Mouse (Mus musculus): ENCODE data around the gene Gabrr2. TPM values are rescaled to one million over a fixed set of nuclear protein-coding genes. Genes with fewer than 3 reads are reported as not detected.

Gabrr2 gene
- polyA plus RNA-seq, 1 experiment from 2014 or later = 0.65 TPM

DNA sequence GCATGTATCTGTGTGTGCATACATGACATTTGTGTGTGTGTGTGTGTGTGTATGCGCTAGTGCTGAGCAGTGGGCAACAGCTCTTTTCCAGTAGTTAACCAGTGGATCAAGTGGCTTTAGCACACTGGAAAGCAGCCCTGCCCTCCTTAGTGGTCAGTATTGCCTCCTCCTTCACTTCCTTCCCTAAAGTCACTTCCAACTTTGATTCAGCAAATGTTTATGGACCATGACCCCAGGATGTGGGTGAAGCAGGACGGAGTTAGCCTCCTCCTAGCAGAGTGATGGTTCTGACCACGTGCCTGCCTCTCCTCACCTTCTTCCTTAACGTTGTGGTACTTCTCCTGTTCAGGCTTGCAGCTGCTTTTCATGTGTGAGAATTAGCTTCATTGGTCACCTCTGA is 23.0 kb upstream of the Gabrr2 start:
- peaks cover 2% of the 10 kb centered on the region; the same call in 1 of the 2 replicates for H3K9me3 ChIP-seq (ENCODE audit: control insufficient read depth, low read length)
- H3K27ac ChIP-seq (ENCODE audit: low read length) = no peak overlapping the region
- H3K36me3 ChIP-seq (ENCODE audit: control insufficient read depth, insufficient read depth) = peaks cover 32% of the 10 kb centered on the region
- no peak for ATAC-seq
- 93% methylated on average over 4 of the region's 4 CpGs for WGBS
- no peak overlapping the region for H3K4me3 ChIP-seq (replicated peaks; ENCODE audit: low read length)
- H3K9ac ChIP-seq (replicated peaks; ENCODE audit: low read depth, low read length) = no peak overlapping the region
- H3K27me3 ChIP-seq (replicated peaks; ENCODE audit: control insufficient read depth, insufficient read depth, low read length) = no peaks in the 10 kb centered on the region
- no peak overlapping the region for H3K4me2 ChIP-seq (ENCODE audit: low read length)
- H3K4me1 ChIP-seq (replicated peaks; ENCODE audit: control insufficient read depth, insufficient read depth, low read length) = no peaks in the 10 kb centered on the region

DNA sequence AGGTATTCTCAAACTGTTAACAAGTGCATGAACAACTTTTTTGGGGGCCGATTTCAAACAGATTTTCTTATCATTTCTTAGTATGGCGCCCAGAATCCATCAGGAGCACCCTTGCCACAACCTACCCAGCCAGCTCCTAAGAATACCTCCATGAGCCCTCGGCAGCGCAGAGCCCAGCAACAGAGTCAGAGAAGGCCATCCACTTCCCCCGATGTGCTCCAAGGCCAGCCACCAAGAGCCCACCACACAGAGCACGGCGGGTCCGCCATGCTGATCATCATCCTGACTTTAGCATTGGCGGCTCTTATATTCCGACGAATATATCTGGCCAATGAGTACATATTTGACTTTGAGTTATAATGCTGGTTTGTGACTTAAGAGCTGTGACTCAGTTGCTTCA is 13.2 kb upstream of the Gabrr2 start:
- H3K27ac ChIP-seq (ENCODE audit: low read length) = no peak overlapping the region
- no peaks in the 10 kb centered on the region for H3K4me1 ChIP-seq (replicated peaks; ENCODE audit: control insufficient read depth, insufficient read depth, low read length)
- H3K9ac ChIP-seq (replicated peaks; ENCODE audit: low read depth, low read length) = no peak overlapping the region
- 98% methylated on average over 11 of the region's 11 CpGs for WGBS
- H3K4me3 ChIP-seq (replicated peaks; ENCODE audit: low read length) = no peak overlapping the region
- no peaks in the 10 kb centered on the region for H3K9me3 ChIP-seq (ENCODE audit: control insufficient read depth, low read length)
- H3K27me3 ChIP-seq (replicated peaks; ENCODE audit: control insufficient read depth, insufficient read depth, low read length) = no peaks in the 10 kb centered on the region
- no peak for ATAC-seq
- H3K4me2 ChIP-seq (ENCODE audit: low read length) = no peak overlapping the region
- peaks cover 32% of the 10 kb centered on the region for H3K36me3 ChIP-seq (ENCODE audit: control insufficient read depth, insufficient read depth)

DNA sequence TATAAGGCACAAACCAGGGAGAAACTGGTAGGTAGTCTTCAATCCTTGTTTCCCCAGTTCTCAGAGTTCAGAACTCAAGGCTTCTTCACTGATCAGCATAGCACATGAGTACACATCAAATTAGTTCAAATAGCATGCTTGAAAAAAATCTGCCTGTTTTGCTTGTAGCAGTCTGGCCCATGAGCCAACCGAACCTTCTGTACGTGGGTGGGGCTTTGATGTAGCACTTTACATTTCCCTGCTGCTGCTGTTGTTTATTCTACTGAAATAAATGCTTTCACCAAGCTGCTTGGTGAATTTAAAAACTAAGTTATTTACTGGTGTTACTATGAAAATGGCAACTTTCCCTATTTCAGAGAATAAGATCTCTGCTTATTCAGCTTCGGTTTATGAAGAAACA is 10.7 kb upstream of the Gabrr2 start:
- Histone ChIP-seq H3K4me1 (replicated peaks; ENCODE audit: control insufficient read depth, insufficient read depth, low read length) (no peaks in the 10 kb centered on the region), H3K27ac (ENCODE audit: low read length) (no peak overlapping the region), H3K27me3 (replicated peaks; ENCODE audit: control insufficient read depth, insufficient read depth, low read length) (no peaks in the 10 kb centered on the region), H3K9me3 (ENCODE audit: control insufficient read depth, low read length) (no peaks in the 10 kb centered on the region), H3K36me3 (ENCODE audit: control insufficient read depth, insufficient read depth) (peaks cover 17% of the 10 kb centered on the region), H3K9ac (replicated peaks; ENCODE audit: low read depth, low read length) (no peak overlapping the region), H3K4me3 (replicated peaks; ENCODE audit: low read length) (no peak overlapping the region), H3K4me2 (ENCODE audit: low read length) (no peak overlapping the region)
- no peak for ATAC-seq
- WGBS = 82% methylated on average over 3 of the region's 3 CpGs

DNA sequence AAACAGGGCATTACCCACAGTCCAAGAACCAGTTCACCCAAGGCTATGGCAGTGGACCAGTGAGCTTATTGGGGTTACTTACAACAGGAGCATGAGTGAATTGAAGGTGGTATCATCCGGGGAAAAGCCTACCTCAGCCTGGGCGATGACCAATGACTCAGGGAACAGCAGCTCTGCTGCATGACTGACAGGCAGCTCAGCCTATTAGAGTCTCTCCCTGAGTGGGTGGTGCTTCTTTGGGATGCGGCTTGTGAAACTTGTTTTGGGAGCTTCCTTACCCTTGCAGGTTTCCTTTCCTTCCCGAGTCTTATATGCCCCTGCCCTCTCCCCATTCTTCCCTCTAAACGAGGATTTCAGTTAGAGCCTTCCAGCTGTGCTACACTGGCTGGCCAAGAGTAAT is 10.1 kb upstream of the Gabrr2 start:
- no peak for ATAC-seq
- 90% methylated on average over 5 of the region's 5 CpGs for WGBS
- H3K36me3 ChIP-seq (ENCODE audit: control insufficient read depth, insufficient read depth) = peaks cover 17% of the 10 kb centered on the region
- no peaks in the 10 kb centered on the region for H3K4me1 ChIP-seq (replicated peaks; ENCODE audit: control insufficient read depth, insufficient read depth, low read length)
- no peak overlapping the region for H3K4me3 ChIP-seq (replicated peaks; ENCODE audit: low read length)
- no peak overlapping the region for H3K4me2 ChIP-seq (ENCODE audit: low read length)
- no peak overlapping the region for H3K27ac ChIP-seq (ENCODE audit: low read length)
- H3K9ac ChIP-seq (replicated peaks; ENCODE audit: low read depth, low read length) = no peak overlapping the region
- no peaks in the 10 kb centered on the region for H3K9me3 ChIP-seq (ENCODE audit: control insufficient read depth, low read length)
- no peaks in the 10 kb centered on the region for H3K27me3 ChIP-seq (replicated peaks; ENCODE audit: control insufficient read depth, insufficient read depth, low read length)

DNA sequence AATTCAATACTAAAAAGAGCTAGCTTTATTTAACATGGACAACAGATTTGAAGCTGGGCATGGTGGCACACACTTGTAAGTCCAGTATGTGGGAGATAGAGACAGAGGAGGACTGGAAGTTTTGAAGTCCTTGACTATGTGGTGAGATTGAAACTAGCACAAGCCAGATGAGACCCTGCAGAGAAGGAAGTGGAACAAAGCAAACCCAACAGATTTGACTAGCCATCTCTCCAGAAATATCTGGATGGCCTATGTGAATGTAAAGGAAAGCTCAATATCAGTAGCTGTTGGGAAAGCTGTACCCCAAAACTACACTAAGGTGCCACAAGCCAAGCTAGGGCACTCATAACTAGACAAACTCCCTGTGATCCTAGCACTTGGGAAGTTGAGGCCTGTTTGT is 8.4 kb upstream of the Gabrr2 start:
- Histone ChIP-seq H3K9me3 (ENCODE audit: control insufficient read depth, low read length) (no peaks in the 10 kb centered on the region), H3K27me3 (replicated peaks; ENCODE audit: control insufficient read depth, insufficient read depth, low read length) (no peaks in the 10 kb centered on the region), H3K4me1 (replicated peaks; ENCODE audit: control insufficient read depth, insufficient read depth, low read length) (no peaks in the 10 kb centered on the region), H3K36me3 (ENCODE audit: control insufficient read depth, insufficient read depth) (peaks cover 17% of the 10 kb centered on the region), H3K4me2 (ENCODE audit: low read length) (no peak overlapping the region), H3K9ac (replicated peaks; ENCODE audit: low read depth, low read length) (no peak overlapping the region), H3K4me3 (replicated peaks; ENCODE audit: low read length) (no peak overlapping the region), H3K27ac (ENCODE audit: low read length) (no peak overlapping the region)
- no peak for ATAC-seq

DNA sequence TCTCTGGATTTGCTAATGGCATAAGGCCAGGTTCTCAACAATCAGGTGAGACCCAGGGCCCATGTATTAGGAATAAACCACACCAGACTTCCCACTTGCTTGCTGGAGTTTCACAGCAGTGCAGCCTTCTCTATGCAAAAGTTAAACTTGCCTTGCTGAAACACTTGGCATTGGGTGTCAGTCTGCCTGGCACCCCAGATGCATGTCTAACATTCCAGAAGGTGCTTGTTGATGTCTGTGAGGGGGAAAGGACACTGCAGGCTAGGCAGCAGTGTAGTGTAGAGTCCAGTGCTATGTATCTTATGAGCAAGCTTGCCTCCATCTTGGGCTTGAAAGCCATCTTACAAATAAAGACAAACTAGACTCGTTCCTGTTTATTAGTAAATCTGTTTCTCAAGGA is 6.5 kb upstream of the Gabrr2 start:
- no peak overlapping the region for H3K9ac ChIP-seq (replicated peaks; ENCODE audit: low read depth, low read length)
- 97% methylated on average over 1 of the region's 1 CpGs for WGBS
- no peak overlapping the region for H3K4me2 ChIP-seq (ENCODE audit: low read length)
- no peaks in the 10 kb centered on the region for H3K27me3 ChIP-seq (replicated peaks; ENCODE audit: control insufficient read depth, insufficient read depth, low read length)
- H3K4me3 ChIP-seq (replicated peaks; ENCODE audit: low read length) = no peak overlapping the region
- no peaks in the 10 kb centered on the region for H3K9me3 ChIP-seq (ENCODE audit: control insufficient read depth, low read length)
- no peaks in the 10 kb centered on the region for H3K4me1 ChIP-seq (replicated peaks; ENCODE audit: control insufficient read depth, insufficient read depth, low read length)
- H3K36me3 ChIP-seq (ENCODE audit: control insufficient read depth, insufficient read depth) = peaks cover 8% of the 10 kb centered on the region
- ATAC-seq = no peak
- H3K27ac ChIP-seq (ENCODE audit: low read length) = no peak overlapping the region

DNA sequence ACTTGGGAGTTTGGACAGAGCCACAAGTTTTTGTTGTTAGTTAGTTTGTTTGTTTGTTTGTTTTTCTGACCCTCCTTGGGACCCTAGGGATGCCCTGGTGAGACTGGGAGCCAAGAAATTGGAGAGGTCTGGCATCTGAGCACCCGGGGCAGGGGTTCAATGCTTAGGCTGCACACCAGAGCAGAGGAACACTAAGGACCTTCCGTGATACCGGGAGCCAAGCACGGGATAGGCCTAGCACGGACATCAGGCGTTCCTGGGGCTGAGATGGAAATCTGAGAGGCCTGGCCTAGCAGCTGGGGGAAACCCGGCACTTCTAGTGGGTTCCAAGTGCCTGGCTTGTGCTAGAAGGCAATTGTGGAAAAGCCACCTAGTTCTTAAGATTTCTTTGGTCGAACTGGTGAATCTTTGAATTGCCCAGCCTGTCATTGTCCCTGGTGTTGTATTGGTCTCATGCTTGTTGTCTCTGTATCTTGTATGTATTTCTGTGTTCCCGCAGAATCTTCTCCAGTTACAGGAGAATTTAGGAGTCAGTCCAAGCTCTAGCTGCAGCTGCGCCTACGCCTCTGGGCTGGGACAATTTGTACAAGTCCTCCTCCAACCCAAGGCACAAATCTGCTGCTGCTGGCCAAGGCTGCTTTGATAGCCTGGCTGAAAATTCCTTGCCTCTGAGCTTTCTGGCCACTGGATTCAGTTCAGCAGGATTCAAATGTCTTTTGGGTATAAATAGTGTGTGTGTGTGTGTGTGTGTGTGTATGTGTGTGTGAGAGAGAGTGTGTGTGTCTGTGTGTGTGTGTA is 4.7 kb upstream of the Gabrr2 start:
- H3K9ac ChIP-seq (replicated peaks; ENCODE audit: low read depth, low read length) = no peak overlapping the region
- H3K36me3 ChIP-seq (ENCODE audit: control insufficient read depth, insufficient read depth) = no peaks in the 10 kb centered on the region
- no peak overlapping the region for H3K4me2 ChIP-seq (ENCODE audit: low read length)
- ATAC-seq = no peak
- H3K27me3 ChIP-seq (replicated peaks; ENCODE audit: control insufficient read depth, insufficient read depth, low read length) = no peaks in the 10 kb centered on the region
- H3K9me3 ChIP-seq (ENCODE audit: control insufficient read depth, low read length) = no peaks in the 10 kb centered on the region
- H3K4me1 ChIP-seq (replicated peaks; ENCODE audit: control insufficient read depth, insufficient read depth, low read length) = no peaks in the 10 kb centered on the region
- no peak overlapping the region for H3K27ac ChIP-seq (ENCODE audit: low read length)
- H3K4me3 ChIP-seq (replicated peaks; ENCODE audit: low read length) = no peak overlapping the region
- 85% methylated on average over 11 of the region's 11 CpGs for WGBS

DNA sequence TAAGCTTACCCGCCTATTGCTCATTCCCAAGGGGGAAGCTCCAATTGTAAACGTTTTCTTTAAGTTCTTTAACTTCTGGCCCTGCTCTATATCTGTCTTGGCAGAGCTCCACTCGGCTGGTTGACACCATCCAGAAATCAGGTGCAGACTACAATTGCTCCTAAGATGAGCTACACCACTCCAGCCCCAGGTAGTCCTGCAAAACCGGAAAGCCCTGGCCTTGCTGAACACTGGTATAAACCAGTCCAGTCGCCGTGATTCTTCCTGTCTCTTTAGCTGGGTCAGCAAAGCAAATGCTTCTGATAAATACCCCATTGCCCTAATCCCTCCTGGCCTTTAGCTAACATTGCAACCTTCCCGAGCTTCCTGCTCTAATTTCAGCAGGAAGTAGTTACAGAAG is 1.6 kb upstream of the Gabrr2 start:
- H3K9ac ChIP-seq (replicated peaks; ENCODE audit: low read depth, low read length) = no peak overlapping the region
- no peaks in the 10 kb centered on the region for H3K27me3 ChIP-seq (replicated peaks; ENCODE audit: control insufficient read depth, insufficient read depth, low read length)
- H3K27ac ChIP-seq (ENCODE audit: low read length) = no peak overlapping the region
- no peak overlapping the region for H3K4me2 ChIP-seq (ENCODE audit: low read length)
- no peak for ATAC-seq
- 64% methylated on average over 7 of the region's 7 CpGs for WGBS
- H3K4me3 ChIP-seq (replicated peaks; ENCODE audit: low read length) = no peak overlapping the region
- H3K36me3 ChIP-seq (ENCODE audit: control insufficient read depth, insufficient read depth) = no peaks in the 10 kb centered on the region
- no peaks in the 10 kb centered on the region for H3K4me1 ChIP-seq (replicated peaks; ENCODE audit: control insufficient read depth, insufficient read depth, low read length)
- H3K9me3 ChIP-seq (ENCODE audit: control insufficient read depth, low read length) = no peaks in the 10 kb centered on the region

DNA sequence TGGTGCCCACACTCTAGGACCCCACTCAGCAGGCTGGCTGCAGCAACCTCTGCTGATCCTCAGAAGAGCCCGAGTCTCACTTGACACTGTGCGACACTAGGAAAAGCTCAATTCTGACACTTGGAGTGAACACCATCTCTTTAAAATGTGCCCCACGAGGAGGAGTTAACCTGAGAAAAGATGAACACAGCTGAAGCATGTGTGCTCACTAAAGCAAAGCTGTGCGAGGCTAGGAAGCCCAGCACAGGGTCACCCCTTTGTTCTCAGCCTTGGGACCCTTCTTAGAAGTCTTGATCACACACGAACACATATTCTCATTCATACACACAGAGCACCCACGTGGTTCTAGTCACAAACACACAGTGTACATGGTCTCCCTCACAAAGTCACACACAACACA is 2.2 kb downstream of the Gabrr2 start:
- Histone ChIP-seq H3K4me1 (replicated peaks; ENCODE audit: control insufficient read depth, insufficient read depth, low read length) (peaks cover 8% of the 10 kb centered on the region; the same call in 1 of the 2 replicates), H3K27ac (ENCODE audit: low read length) (no peak overlapping the region), H3K4me2 (ENCODE audit: low read length) (no peak overlapping the region), H3K9me3 (ENCODE audit: control insufficient read depth, low read length) (no peaks in the 10 kb centered on the region), H3K36me3 (ENCODE audit: control insufficient read depth, insufficient read depth) (no peaks in the 10 kb centered on the region), H3K27me3 (replicated peaks; ENCODE audit: control insufficient read depth, insufficient read depth, low read length) (no peaks in the 10 kb centered on the region), H3K4me3 (replicated peaks; ENCODE audit: low read length) (no peak overlapping the region), H3K9ac (replicated peaks; ENCODE audit: low read depth, low read length) (no peak overlapping the region)
- 80% methylated on average over 6 of the region's 6 CpGs for WGBS
- no peak for ATAC-seq
